Mouse (Mus musculus) spleen, adult 2 months (tissue): ENCODE measurements at regions not wholly inside any gene's neighbourhood (a gene's known extent, or its start where the extent isn't known, plus 50 kb on each side); places are given as distances from the start of the nearest gene placed in this dataset.

ENCODE experiments used
- CTCF ChIP-seq: fragments of 200-500 bp; IDR thresholded peaks from 2 replicates; pipeline ENCODE4 v1.5.1; 2011; ENCODE audit warnings: mild to moderate bottlenecking, inconsistent platforms; ENCODE audit not compliant: insufficient read depth, insufficient read length, insufficient replicate concordance; ENCODE audit errors: extremely low read depth
- POLR2A ChIP-seq: fragments of 200-500 bp; IDR thresholded peaks from 2 replicates; pipeline ENCODE4 v1.6.1; 2011; ENCODE audit warnings: low read depth, low read length, inconsistent platforms

GRCm38 (mm10) chr7:111164276-111164675 is 81.4 kb upstream of the Eif4g2 start:
- no peak for TF ChIP-seq CTCF
- TF ChIP-seq POLR2A = no peak
